Mouse (Mus musculus) midbrain, embryonic 16.5 days (tissue): Measurements from ENCODE around the gene Taf10. TPM values are rescaled to one million over a fixed set of nuclear protein-coding genes. Genes with fewer than 3 reads are reported as not detected.

ENCODE experiments used
- ATAC-seq: fragments of 200-750 bp; cut with Nextera tagmentation; 2 replicates; pipeline ENCODE4 v1.8.0; 2017; ENCODE audit warnings: moderate TSS enrichment
- H3K27ac ChIP-seq: fragments of 300-500 bp; sonication (generic); 2 replicates; pipeline ENCODE4 v1.5.1; 2014; ENCODE audit warnings: mild to moderate bottlenecking, low read length, mixed read lengths
- H3K27me3 ChIP-seq: fragments of 300-500 bp; sonication (generic); 2 replicates; pipeline ENCODE4 v1.6.1; 2014; ENCODE audit warnings: low read depth, low read length, mixed read lengths; ENCODE audit not compliant: control insufficient read depth, insufficient read depth
- H3K36me3 ChIP-seq: fragments of 300-500 bp; sonication (generic); 2 replicates; pipeline ENCODE4 v1.6.1; 2014; ENCODE audit warnings: mild to moderate bottlenecking, low read length, moderate library complexity, mixed read lengths; ENCODE audit not compliant: control insufficient read depth, insufficient read depth
- H3K4me1 ChIP-seq: fragments of 300-500 bp; sonication (generic); 2 replicates; pipeline ENCODE4 v1.6.1; 2014; ENCODE audit warnings: mild to moderate bottlenecking, low read length, mixed read lengths; ENCODE audit not compliant: control insufficient read depth, insufficient read depth
- H3K4me2 ChIP-seq: fragments of 300-500 bp; sonication (generic); 2 replicates; pipeline ENCODE4 v1.6.1; 2014; ENCODE audit warnings: mild to moderate bottlenecking, low read length, mixed read lengths
- H3K4me3 ChIP-seq: fragments of 300-500 bp; sonication (generic); 2 replicates; pipeline ENCODE4 v1.5.1; 2014; ENCODE audit warnings: low read depth, mild to moderate bottlenecking, low read length, moderate library complexity, mixed read lengths
- H3K9ac ChIP-seq: fragments of 300-500 bp; sonication (generic); 2 replicates; pipeline ENCODE4 v1.6.1; 2014; ENCODE audit warnings: low read depth, low read length, mixed read lengths
- H3K9me3 ChIP-seq: fragments of 300-500 bp; sonication (generic); replicated peaks from 2 replicates; pipeline ENCODE4 v1.6.1; 2014; ENCODE audit warnings: mild to moderate bottlenecking, low read length, mixed read lengths; ENCODE audit not compliant: control insufficient read depth, poor library complexity, severe bottlenecking
- WGBS: fragments of 180-500 bp; shearing (Covaris S2); extraction: QIAGEN DNeasy Blood & Tissue Kit; methylation state at CpG from one replicate; pipeline ENCODE4 v1.1.7; 2014; 5-methylcytosine and 5-hydroxymethylcytosine counted together
- polyA plus RNA-seq: library from polyadenylated mRNA; unstranded; fragments of >200 nt; fragmentation: Nextera tagmentation; extraction: Ambion mirVana; gene quantifications from 2 replicates; pipeline ENCODE4 v1.2.1, GENCODE M21; 2015

Taf10 gene
- polyA plus RNA-seq, 1 experiment from 2014 or later: 78.4 TPM

DNA sequence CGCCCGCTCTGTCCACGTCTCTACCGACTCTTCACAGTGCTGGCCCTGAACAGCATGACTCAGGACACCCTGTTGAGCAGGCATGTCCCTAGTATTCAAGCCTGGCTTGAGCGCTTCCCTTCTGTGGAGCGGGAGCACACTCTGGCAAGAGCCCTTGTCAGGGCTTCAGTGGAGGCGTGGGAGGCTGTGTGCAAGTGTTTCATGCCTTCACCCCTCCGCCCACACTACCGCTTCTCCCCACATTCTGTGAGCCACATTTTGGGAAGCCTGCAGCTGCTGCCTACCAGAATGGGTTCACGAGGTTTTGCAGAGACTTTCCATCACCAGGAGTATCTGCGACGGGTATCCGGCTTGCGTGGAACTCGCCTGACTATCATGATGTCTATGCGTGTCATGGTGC lies 41.0 kb downstream of the Taf10 start:
- Histone ChIP-seq H3K36me3 (no peaks in the 10 kb centered on the region), H3K9me3 (no peaks in the 10 kb centered on the region), H3K4me1 (no peaks in the 10 kb centered on the region), H3K4me2 (no peak overlapping the region), H3K27me3 (no peaks in the 10 kb centered on the region), H3K27ac (no peak overlapping the region), H3K9ac (no peak overlapping the region), H3K4me3 (no peak overlapping the region)
- 90% methylated on average over 16 of the region's 16 CpGs for WGBS
- no peak for ATAC-seq

DNA sequence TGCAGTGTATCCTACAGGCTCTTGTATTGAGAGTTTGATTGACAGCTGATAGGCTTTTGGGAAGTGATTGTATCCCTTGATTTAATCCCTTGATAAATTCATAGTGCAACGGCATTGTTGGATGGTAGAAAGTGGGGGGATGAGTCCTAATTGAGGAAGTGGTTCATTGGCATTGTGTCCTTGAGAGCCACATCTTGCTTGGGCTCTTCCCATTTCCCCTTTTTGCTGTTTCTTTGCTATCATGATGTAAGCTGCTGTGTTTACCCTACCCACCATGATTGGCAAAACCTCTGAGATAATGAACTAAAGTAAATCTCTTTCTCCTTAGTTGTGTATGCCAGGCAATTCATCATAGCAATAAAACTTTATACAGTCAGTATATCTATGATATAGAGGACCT lies 53.3 kb downstream of the Taf10 start:
- no peaks in the 10 kb centered on the region for H3K27me3 ChIP-seq
- WGBS: 48% methylated on average over 1 of the region's 1 CpGs
- no peak overlapping the region for H3K9ac ChIP-seq
- no peak overlapping the region for H3K4me2 ChIP-seq
- H3K4me3 ChIP-seq: no peak overlapping the region
- H3K9me3 ChIP-seq: no peaks in the 10 kb centered on the region
- no peaks in the 10 kb centered on the region for H3K36me3 ChIP-seq
- H3K4me1 ChIP-seq: no peaks in the 10 kb centered on the region
- no peak overlapping the region for H3K27ac ChIP-seq
- ATAC-seq: no peak

Other genes starting within 250 kb of the Taf10 start
- gene Smpd1, start 190.0 kb downstream of the Taf10 start, polyA plus RNA-seq: 95.2 and 104 TPM in 2 replicates
- 333 and 360 TPM in 2 replicates for gene Apbb1, start 162.7 kb downstream of the Taf10 start, polyA plus RNA-seq
- 0.16 and 0.32 TPM in 2 replicates for gene Hpx, start 144.2 kb downstream of the Taf10 start, polyA plus RNA-seq
- 106 and 117 TPM in 2 replicates for gene Trim3, start 110.8 kb downstream of the Taf10 start, polyA plus RNA-seq
- gene Timm10b, start 104.3 kb downstream of the Taf10 start, polyA plus RNA-seq: 127 and 131 TPM in 2 replicates
- gene Arfip2, start 103.9 kb downstream of the Taf10 start, polyA plus RNA-seq: 83.8 and 92.4 TPM in 2 replicates
- gene Gm45799, start 103.8 kb downstream of the Taf10 start, polyA plus RNA-seq: 13.6 and 14.6 TPM in 2 replicates
- 1.9 and 2.0 TPM in 2 replicates for gene Dnhd1, start 93.5 kb downstream of the Taf10 start, polyA plus RNA-seq
- 183 and 192 TPM in 2 replicates for gene Ilk, start 7.8 kb downstream of the Taf10 start, polyA plus RNA-seq
- gene Rrp8, start 7.0 kb downstream of the Taf10 start, polyA plus RNA-seq: 22.4 and 23.4 TPM in 2 replicates
- gene Tpp1, start 7.9 kb upstream of the Taf10 start, polyA plus RNA-seq: 32.1 and 38.6 TPM in 2 replicates
- gene Dchs1, start 43.3 kb upstream of the Taf10 start, polyA plus RNA-seq: 12.5 and 14.3 TPM in 2 replicates
- 160 TPM in 2 replicates for gene Mrpl17, start 66.7 kb upstream of the Taf10 start, polyA plus RNA-seq
- not detected in 2 replicates for gene Gm4070, start 209.6 kb upstream of the Taf10 start, polyA plus RNA-seq